Mouse (Mus musculus): Measurements from ENCODE around the gene Wdr6.
"Not testable (repeated sequence)": the region's sequence is repeated elsewhere in the genome, so short reads cannot be mapped to it uniquely, and the experiment has no call there.

The Wdr6 gene

DNA sequence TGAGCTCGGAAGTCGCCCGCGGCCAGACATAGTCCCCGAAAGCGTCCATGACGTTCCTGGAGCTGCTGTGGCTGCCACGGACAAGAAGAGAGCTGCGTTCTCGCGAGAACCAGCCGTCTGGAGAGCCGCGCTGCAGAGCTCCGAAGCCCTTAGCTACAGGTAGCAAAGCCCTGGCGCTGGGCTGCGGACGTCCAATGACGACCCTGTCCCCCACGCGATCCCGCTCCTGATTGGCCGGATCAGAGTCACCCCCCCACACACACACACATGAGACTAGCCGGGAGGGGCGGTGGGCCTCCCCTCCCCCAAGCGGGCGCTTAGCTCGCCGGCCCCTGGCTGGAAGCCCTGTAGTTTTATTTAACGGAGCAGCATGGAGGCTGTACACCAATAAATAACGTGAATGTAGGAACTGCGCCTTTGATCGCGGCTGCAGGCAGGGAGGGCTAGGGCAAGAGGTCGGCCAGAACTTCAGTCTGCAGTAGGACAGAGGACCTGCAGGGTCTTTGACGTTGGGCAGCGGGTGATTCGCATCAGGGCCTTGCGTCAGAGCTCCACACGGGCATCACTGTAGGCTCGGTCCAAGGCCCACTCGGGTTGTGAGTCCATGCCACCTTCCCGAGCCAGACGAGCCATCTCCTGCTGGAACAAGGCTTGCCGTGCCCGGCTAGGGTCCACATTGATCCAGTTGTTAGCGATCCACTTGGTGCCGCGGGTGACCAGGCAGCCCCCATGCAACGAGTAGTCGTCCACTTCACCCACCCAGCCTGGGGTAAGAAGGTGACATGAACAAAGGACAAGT, at the start of gene Wdr6:
Wdr6 (minus strand) TSS at position 195 of the 799 bp plus-strand sequence.
- peak; percentile 94 for DNase-seq

DNA sequence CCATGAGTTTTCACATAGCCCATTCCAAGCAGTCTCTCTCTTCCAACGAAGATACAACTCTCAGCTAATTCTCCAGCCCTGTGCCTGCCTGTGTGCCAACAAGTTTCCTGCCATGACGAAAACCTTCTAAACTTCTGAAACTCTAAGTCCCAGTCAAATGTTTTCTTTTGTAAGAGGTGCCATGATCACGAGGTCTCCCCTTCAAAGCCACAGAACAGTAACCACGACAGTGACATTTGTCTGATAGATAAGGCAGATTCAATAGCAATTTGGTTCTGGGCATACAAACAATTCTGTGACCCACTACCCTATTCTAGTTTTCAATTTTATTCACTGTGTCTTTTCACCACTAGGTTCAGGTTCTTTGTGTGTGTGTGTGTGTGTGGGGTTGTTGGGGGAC, 49.6 kb upstream of the Wdr6 start:
- DNase-seq, result no peak

DNA sequence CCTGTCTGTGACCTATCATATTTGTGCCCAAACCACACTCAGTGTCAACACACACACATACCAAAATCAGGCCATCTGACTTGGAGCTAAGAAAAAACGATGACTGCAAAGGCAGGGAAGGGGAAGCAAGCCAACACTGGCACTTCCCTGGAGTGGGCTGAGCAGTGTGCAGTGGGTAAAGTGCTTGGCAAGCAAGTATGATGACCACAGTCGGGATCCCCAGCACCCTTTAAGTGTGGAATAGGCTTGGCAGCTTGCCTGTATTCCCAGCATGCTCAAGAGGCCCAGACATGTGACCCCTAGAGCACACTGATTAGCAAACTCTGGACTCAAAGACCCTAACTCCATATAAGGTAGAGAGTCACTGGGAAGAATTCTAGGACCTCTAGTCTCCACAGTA, 48.0 kb upstream of the Wdr6 start:
- no peak for DNase-seq

DNA sequence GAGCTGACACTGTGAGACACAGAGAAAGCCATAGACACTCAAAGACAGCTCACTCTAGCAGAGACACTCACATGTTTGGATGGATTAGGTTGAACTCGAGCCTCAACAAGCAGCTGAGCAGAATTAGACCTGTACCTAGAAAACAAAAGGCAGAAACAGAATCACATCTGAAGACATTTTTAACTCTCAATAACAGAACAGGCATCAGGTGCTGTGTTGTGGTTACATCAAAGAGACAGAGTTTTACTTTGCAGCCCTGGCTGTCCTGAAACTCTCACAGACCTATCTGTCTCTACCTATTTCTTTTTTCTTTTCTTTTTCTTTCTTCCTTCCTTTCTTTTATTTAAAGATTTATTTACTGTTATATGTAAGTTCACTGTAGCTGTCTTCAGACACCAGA, 38.8 kb upstream of the Wdr6 start:
- DNase-seq, result no peak

DNA sequence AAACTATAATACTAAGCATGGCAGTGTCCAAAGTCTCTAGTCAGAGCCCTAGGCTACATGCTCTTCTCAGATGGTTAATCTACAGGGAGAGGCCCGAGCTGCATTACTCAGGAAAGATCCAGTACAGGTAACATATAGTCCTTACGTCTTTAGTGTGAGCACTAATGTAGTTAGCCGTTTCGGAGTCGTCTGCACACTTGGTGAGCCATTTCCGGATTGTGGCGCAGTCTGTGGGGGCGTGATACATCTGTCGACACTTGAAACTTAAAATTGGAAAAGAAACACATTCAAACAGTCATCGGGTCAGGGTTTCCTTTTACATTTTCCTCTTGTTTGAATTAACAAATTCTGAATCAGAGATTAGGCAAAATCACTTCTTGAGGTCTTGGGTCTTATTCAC, 32.9 kb upstream of the Wdr6 start:
- no peak for DNase-seq

DNA sequence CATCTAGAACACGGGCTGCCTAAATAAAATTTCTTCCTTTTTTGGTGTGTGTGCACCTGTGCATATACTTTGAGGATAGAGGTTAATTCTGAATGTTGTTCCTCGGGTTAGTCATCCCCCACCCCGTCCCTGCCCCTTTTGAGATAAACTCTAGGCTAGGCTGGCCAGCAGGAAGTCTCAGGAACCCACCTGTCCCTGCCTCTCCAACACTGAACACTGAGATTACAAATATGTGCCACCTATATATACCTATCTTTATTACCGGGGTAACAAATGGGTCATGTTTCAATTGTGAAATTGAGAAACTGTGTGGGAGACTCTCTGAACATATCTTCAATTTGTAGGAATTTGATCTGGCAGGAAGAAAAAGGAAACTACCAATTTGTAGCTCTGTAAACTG, 30.4 kb upstream of the Wdr6 start:
- DNase-seq, result no peak

DNA sequence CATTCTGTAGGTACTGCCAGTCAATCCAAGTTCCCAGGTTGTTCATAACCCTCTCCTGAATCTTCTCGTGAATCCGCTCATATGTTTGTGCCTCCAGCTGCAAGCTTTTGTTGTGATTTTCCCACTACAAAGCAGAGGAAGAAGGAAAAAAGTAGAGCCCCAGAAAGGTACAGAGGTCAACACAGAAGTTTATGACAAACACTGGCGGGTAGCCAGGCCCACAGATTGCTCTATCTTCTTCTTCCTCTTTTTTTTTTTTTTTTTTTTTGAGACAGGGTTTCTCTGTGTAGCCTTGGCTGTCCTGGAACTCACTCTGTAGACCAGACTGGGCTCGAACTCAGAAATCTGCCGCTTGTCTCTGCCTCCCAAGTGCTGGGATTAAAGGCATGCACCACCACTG, 29.4 kb upstream of the Wdr6 start:
- DNase-seq, result not testable (repeated sequence)

DNA sequence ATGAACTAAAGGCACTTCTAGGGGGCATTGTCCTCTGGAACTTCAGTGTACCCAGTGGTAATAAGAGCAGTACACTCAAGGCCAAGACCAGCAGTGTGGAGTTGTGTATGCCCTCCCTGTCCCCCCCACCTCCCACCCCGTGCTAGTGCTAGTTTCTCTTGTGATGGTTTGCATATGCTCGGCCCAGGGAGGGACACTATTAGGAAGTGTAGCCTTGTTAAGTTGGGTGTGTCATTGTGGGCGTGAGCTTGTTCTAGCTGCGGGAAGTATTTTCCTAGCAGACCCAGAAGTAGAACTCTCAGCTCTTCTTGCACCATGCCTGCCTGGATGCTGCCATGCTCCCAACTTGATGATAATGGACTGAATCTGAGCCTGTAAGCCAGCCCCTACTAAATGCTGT, 23.4 kb upstream of the Wdr6 start:
- no peak for DNase-seq

DNA sequence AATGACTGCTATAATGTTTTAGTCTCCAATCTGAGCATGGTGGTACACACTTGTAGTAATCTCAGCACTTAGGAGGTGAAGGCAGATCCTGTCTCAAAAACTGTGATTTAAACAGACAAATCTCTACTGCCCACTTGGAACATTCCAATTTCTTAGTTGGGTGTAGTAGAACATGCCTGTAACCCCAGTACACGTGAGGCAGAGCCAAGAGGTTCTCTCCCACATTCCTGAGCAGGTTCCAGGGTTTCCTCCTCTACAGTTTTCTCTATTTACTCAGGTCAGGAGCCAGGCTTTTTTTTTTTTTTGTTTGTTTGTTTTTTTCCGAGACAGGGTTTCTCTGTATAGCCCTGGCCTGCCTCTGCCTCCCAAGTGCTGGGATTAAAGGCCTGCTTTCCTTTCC, 21.5 kb upstream of the Wdr6 start:
- DNase-seq, result no peak

DNA sequence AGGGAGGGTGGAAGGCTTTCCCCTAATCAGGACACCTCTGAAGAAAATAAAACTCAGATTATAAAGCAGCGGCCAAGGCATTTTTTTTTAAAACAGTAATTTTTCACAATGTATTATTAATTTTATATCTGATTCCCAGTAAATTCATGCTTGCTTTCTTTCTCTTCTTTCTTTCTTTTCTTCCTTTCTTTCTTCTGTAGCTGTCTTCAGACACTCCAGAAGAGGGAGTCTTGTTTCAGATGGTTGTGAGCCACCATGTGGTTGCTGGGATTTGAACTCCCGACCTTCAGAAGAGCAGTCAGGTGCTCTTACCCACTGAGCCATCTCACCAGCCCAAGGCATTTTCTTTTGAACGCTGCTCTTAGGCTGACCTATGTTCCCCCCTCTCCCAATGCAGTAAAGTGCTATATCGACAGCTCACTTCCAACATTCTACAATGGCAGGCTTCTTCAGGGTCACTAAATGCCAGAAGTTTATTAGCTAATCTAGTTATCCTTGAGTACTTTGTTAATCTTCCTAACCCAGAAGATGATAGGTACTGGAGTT, 20.6 kb upstream of the Wdr6 start:
- DNase-seq, result no peak

DNA sequence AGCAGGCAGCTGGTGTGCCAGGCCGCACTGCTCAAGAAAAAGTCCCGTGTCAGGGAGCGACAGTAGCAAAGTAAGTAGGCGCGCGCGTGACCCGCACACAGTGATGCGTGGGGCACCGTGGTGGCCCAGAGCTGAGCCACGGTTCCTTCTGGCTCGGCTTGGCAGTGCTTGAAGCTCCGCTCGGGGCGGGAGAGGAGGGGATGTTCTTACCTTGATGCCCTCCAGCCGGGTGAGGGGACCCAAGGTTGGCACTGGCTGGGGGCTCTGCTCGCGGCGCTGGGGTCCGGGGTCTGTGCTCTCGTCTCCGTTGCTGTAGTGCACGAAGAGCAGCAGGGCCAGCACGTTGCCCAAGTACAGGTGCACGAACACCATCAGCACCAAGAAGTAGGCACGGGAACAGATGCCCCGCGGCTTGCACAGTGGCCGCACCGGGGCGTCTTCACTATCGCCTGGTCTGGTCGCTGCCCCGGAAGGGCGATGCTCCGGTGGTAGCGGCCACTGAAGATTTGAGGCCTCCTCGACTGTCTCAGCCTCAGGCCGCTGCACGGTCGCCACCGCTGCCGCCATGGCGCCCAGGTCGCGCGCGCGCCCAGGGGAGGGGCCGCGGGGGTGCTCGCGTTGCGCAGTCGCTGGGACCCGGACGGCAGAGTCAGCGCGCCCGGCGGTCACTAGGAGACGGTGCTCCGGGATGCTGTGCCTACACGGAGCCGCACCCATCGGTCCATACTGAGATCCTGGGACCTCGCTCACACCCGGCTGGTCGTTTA, 18.6 kb upstream of the Wdr6 start, which contains the start of gene P4htm:
P4htm (minus strand) TSS at position 670 of the 767 bp plus-strand sequence.
- peak; percentile 81 for DNase-seq

DNA sequence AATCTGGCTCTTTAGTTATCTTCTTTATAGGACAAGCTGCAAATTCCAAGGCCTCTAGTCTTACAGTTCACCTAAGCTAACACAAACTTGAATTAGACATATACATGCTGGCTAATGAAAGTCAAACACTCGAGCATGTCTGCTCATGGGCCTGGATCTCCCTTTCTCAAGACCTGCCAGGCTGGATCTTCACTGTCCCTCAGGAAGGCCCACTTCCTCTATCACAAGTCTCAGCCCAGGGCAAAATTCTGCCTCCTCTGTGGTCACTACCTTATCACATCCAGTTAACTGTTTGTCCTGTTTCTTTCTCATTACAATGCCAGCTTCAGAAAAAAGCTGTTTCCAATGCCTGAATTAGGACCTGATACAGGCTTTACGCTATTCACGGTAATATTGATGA, 15.8 kb upstream of the Wdr6 start:
- no peak for DNase-seq

DNA sequence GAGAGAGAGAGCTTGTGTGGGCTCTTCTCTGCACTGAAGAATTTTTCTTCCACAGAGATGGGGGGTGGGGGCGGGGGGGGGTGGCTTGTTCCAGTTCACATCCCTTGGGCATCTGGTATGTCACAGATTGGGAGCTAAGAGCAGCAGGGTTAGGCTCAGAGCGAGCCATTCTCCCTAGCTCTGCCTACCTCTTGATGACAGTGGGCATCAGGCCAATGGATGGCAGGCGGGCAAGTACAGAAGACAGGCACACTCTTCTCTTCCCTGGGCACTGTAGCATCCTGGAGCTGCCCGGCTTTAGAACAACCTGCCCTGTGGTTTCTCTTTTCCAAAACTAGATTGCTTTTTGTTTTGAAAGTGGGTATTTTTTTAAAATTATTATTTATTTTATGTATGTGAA, 12.9 kb upstream of the Wdr6 start:
- DNase-seq, result no peak

DNA sequence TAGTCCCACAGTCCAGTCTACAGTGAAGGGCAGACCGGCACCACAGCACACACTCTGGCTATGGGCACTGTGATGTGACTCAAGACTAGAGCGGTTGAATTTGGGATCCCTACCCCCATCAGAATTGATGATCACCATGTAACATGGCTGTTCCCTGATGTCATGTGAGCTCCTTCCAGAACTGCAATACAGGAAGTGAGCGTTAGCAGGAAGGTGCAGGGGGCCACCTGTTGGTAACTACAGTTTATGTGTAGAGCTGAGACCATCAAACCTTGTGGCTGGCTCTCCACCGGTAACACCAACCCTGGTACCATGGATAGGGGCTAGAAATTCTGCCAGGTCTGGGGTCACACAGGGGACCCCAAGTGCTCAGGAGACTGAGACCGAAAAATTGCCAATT, 10.7 kb upstream of the Wdr6 start:
- no peak for DNase-seq

DNA sequence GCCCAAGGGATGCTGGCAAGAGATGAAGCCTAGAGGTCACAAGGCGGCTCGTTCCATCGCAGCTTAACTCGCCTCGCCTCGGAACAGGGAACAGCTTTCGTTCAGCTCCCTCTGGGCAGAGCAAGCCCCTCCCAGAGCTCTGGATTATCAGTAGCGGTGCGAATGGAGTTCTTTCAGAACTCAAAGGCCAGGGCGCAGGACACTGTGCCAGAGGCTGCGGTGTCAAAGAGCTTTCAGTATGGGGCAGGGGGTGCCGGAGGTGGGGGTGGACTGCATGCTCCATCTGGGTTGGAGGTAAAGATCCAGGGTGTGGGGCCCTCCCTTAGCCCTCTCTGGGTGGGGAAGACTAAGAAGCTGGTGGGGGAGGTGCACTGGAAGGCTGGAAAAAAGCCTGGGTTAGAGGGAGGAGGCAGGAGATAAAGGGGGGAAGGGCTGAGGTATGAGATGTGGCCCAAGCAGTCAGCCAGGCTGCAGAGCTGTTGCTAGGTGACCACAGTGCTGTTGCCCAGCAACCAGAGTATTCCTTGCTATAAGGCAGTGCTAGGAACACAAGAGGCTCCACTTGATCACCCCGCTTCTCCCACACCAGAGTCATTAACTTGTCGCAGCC, 9.1 kb upstream of the Wdr6 start:
- DNase-seq, result peak; percentile 77

DNA sequence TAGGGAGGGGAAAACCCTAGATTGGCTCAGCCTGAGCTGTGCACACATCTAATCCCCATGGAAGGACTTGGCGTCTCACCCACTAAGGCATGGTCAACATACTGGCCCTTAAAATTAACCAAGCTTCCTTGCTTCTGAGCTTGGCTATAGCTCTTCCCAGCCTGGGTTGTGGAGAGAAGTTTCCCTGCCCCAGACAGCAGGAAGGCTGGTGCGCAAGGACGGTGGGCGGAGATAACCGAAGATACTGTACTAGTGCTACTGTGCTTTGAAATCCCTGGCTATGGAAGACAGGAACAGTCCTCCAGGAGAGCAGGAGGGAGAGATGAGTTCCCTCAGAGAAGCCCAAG, 778 bp upstream of the Wdr6 start:
- DNase-seq, result no peak

DNA sequence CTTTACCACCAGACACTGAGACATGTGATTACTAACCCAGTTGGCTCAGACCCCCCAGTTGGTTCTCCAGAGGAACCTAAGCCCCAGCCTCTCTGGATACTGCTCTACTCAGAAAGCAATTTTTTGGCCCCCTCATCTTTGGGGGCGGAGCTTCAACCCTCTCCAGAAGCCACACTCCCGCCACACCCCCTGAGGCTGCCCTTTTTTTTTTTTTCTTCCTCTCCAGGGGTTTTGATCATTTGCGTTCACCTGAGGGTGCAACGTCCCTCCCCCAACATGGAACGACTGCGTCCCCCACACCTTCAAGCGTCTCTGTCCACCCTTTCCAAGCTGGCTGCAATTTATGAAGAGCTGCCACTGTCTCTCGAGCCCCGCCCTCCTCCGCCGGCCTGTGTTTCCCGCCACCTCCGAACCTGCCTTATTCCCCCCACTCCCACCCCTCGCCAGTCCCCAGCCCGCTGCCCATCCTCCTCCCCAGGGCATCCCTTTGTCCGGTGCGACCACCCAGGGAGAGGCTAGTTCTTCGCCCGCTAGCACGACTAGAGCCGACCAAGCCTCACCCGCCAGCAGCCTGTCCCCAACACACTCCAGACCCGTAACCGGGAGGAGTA, 500 bp downstream of the Wdr6 start:
- DNase-seq, result no peak

DNA sequence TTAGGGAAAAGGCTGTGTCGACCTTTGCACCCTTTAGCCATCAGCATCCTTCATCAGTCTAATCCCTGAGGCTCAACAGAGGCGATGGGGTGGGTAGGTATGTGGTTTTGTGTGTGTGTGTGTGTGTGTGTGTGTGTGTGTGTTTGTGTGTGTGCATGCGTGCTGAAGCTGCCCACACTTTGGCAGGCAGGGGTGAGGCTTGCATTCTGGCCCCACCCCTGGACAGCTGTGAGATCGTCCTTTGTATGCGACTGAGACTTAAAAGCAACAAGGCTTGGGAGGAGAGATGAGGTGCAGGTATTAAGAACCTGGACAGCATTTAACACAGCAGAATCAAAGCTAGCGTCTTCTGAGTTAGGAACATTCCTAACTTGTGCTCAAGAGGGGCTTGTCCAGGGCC, 1.5 kb downstream of the Wdr6 start:
- no peak for DNase-seq

DNA sequence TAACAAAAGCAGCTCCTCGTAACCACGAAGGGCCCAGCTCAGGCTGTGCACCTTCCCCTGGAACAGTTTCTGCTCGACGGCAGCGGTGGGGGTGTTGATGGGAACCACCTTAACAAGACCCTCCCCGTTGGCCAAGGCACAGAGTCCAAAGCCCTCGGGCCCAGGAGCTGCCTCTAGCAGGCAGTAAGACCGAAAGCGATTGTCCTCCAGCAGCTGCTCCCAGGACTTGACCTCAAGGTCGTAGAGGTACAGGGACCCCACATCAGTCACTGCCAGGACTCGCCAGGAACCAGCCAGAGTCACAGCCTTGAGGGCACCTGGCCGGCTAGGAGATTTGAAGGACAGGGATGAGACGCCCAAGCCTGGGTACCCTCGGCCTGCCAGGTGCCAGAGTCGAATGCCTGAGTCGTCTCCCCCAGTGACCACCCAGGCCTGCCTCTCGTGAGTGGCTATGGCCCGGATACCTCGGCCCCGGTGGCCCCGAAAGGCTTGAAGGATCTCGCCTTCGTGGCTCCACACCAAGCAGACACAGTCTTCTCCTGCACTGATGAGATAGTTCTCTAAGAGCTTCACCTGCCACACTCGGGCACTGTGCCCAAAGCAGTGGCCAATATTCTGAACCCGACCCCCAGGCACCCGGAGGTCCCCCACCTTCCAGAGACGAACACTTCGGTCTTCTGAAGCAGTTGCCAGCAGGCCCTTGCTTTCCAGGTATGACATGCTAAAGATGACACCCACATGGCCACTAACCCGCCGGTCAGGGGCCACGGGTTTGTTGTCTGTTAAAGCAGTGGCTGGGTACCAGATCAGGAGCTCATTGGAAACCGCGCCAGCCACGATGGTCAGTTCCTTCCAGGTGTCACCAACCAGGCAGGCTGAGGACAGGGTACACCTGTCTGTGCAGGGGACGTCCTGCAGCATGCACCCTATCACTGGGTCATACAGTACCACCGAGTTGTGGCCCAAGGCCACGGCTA, 2.9 kb downstream of the Wdr6 start:
- no peak for DNase-seq

DNA sequence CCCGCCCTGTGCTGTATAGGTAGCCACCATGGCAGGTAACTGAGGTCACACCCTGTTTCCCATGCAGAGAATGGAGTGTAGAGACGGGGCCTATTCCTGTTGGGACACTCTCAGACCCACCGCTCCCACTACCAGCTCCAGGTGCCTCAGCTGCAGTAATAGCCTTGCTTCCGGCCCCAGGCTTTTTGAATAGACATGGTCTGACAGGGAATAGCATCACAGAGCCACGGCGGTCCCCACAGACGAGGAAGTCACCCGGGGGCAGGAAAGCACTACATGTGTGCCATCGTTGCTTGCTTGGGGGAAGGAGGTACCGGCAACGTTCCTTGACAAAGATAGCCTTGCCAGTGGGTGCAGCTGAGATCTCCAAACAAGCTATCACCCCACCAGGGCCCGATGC, 3.6 kb downstream of the Wdr6 start:
- no peak for DNase-seq

DNA sequence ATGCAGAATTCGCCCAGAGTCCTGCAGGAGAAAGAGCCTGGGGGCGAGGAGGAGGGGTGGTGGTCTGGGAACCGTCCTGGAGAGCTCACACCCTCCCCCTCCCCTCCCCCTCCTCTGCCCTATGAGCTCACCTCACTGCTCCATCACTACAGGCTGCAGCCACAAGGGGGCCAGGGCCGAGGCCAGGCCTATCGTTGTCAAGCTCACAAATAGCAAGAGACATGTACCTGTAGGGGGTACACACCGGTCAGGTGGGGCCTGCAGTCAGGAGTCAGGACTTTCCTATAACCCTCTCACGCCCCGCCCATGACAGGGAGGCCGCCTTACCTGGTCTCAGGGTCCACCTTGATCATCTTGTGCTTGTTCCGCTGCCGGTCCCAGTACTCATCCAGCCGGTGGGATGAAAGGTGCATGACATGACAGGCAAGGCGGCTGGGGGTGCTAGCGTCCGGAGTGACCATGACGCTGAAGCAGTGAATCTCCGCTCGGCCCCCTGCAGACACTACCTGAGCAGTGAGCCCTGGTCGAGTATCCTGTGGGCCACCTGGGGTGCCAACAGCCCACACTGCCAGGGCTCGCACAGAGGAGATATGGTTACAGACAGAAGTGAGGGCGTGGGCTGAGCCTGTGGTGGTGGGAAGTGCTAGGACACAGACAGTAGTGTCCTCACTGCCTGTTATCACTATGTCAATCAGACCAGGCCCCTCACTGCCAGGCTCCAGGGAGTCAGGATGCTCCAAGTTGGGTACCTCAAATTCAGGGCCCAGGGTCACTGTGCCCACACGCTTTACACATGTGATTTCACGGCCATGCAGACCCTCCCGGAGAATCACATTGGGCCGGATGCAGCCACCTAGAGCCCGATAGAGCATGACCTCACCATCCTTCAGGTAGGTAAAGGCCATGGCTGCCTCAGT, 4.5 kb downstream of the Wdr6 start:
- DNase-seq, result peak; percentile 63
